Mouse (Mus musculus): Measurements from ENCODE around the gene Cdsn. TPM values are rescaled to one million over a fixed set of nuclear protein-coding genes. Genes with fewer than 3 reads are reported as not detected.
"Not testable (repeated sequence)": the region's sequence is repeated elsewhere in the genome, so short reads cannot be mapped to it uniquely, and the experiment has no call there.

Cdsn gene
- total RNA-seq, 1 experiment: 1.1 TPM

- in situ Hi-C loops (cut with MboI; ENCODE audit: low sequenced_read_pairs in 2 of 2, unreplicated experiment in 2 of 2); H3K4me1 ChIP-seq (ENCODE audit: control insufficient read depth in 2 of 2, insufficient read depth in 2 of 2, low read length in 2 of 2, poor library complexity in 1 of 2); H3K9me3 ChIP-seq (ENCODE audit: control insufficient read depth, insufficient read depth, low read depth, low read length); DNase-seq (ENCODE audit: low read depth, low spot score): not testable (repeated sequence)
- Histone ChIP-seq H3K9ac (ENCODE audit: insufficient read depth, low read depth, low read length, poor library complexity, severe bottlenecking) (peak overlapping the region; percentile 87), H3K27ac (ENCODE audit: insufficient read depth, low read depth, low read length, poor library complexity, severe bottlenecking) (peak overlapping the region; percentile 100; the same call in 1 of the 2 replicates), H3K36me3 (ENCODE audit: control insufficient read depth, insufficient read depth, low read length, poor library complexity, severe bottlenecking) (peaks cover 49% of the 10 kb centered on the region), H3K4me3 (ENCODE audit: insufficient read depth in 1 of 2, low read depth in 1 of 2, low read length in 2 of 2, poor library complexity in 1 of 2, severe bottlenecking in 1 of 2) (peak overlapping the region; percentile 79 to 88)
- TF ChIP-seq ZNF384 (IDR thresholded peaks at IDR 0.05; ENCODE audit: low read depth, low read length) (peak; percentile 68), ZC3H11A (IDR thresholded peaks at IDR 0.05; ENCODE audit: borderline replicate concordance, low read depth, low read length) (peak; percentile 36; the same call in 1 of the 2 replicates)
These were observed 43.6 kb upstream of the Cdsn start for GRCm38 (mm10) chr17:35508279-35508678.

GRCm38 (mm10) chr17:35509284-35509683 lies 42.6 kb upstream of the Cdsn start:
- DNase-seq (ENCODE audit: low read depth, low spot score): no peak

GRCm38 (mm10) chr17:35512916-35513626 lies 38.9 kb upstream of the Cdsn start:
- no peak for DNase-seq (ENCODE audit: low read depth, low spot score)

More at GRCm38 (mm10) chr17:35509284-35509683, 42.6 kb upstream of the Cdsn start:
- H3K36me3 ChIP-seq (ENCODE audit: control insufficient read depth, insufficient read depth, low read length, poor library complexity, severe bottlenecking): peaks cover 52% of the 10 kb centered on the region
- peaks cover 6 to 10% of the 10 kb centered on the region in 2 experiments for H3K4me1 ChIP-seq (ENCODE audit: control insufficient read depth in 2 of 2, insufficient read depth in 2 of 2, low read length in 2 of 2, poor library complexity in 1 of 2)
- H3K9me3 ChIP-seq (ENCODE audit: control insufficient read depth, insufficient read depth, low read depth, low read length): no peaks in the 10 kb centered on the region
- peak overlapping the region; percentile 88 for H3K27ac ChIP-seq (ENCODE audit: insufficient read depth, low read depth, low read length, poor library complexity, severe bottlenecking)
- peak; percentile 56; the same call in 1 of the 2 replicates for TF ChIP-seq ZNF384 (IDR thresholded peaks at IDR 0.05; ENCODE audit: low read depth, low read length)
- no peak for TF ChIP-seq CHD2 (IDR thresholded peaks at IDR 0.05; ENCODE audit: low read depth, low read length)
- 0 out of 2 replicates have a peak, but pooled peaks have one; percentile 20 for TF ChIP-seq HCFC1 (IDR thresholded peaks at IDR 0.05; ENCODE audit: borderline replicate concordance, insufficient read depth, low read length)
- TF ChIP-seq ZC3H11A (IDR thresholded peaks at IDR 0.05; ENCODE audit: borderline replicate concordance, low read depth, low read length): peak; percentile 93
- peak overlapping the region; percentile 69; the same call in 1 of the 2 replicates for H3K9ac ChIP-seq (ENCODE audit: insufficient read depth, low read depth, low read length, poor library complexity, severe bottlenecking)
- in situ Hi-C loops (cut with MboI; ENCODE audit: low sequenced_read_pairs in 2 of 2, unreplicated experiment in 2 of 2): no loop called here
- peak overlapping the region; percentile 18 to 79 for H3K4me3 ChIP-seq (ENCODE audit: insufficient read depth in 1 of 2, low read depth in 1 of 2, low read length in 2 of 2, poor library complexity in 1 of 2, severe bottlenecking in 1 of 2)

GRCm38 (mm10) chr17:35513886-35514285 lies 38.0 kb upstream of the Cdsn start:
- peaks cover 8 to 12% of the 10 kb centered on the region in 2 experiments; a peak in 3 of 4 replicates for H3K4me1 ChIP-seq (ENCODE audit: control insufficient read depth in 2 of 2, insufficient read depth in 2 of 2, low read length in 2 of 2, poor library complexity in 1 of 2)
- DNase-seq (ENCODE audit: low read depth, low spot score): peak; percentile 91
- no peak for TF ChIP-seq MAFK (IDR thresholded peaks at IDR 0.05; ENCODE audit: insufficient read depth, low read depth, low read length)
- TF ChIP-seq ZC3H11A (IDR thresholded peaks at IDR 0.05; ENCODE audit: borderline replicate concordance, low read depth, low read length): peak; percentile 55; the same call in 1 of the 2 replicates
- peak; percentile 59; the same call in 1 of the 2 replicates for TF ChIP-seq ZNF384 (IDR thresholded peaks at IDR 0.05; ENCODE audit: low read depth, low read length)
- TF ChIP-seq HCFC1 (IDR thresholded peaks at IDR 0.05; ENCODE audit: borderline replicate concordance, insufficient read depth, low read length): no peak
- TF ChIP-seq CHD2 (IDR thresholded peaks at IDR 0.05; ENCODE audit: low read depth, low read length): peak; percentile 40; the same call in 1 of the 2 replicates
- H3K36me3 ChIP-seq (ENCODE audit: control insufficient read depth, insufficient read depth, low read length, poor library complexity, severe bottlenecking): peaks cover 42% of the 10 kb centered on the region
- no peak overlapping the region; the same call in 1 of the 2 replicates for H3K27ac ChIP-seq (ENCODE audit: insufficient read depth, low read depth, low read length, poor library complexity, severe bottlenecking)
- H3K9me3 ChIP-seq (ENCODE audit: control insufficient read depth, insufficient read depth, low read depth, low read length): no peaks in the 10 kb centered on the region
- H3K9ac ChIP-seq (ENCODE audit: insufficient read depth, low read depth, low read length, poor library complexity, severe bottlenecking): no peak overlapping the region
- H3K4me3 ChIP-seq (ENCODE audit: insufficient read depth in 1 of 2, low read depth in 1 of 2, low read length in 2 of 2, poor library complexity in 1 of 2, severe bottlenecking in 1 of 2): no peak overlapping the region
- in situ Hi-C loops (cut with MboI; ENCODE audit: low sequenced_read_pairs in 2 of 2, unreplicated experiment in 2 of 2): no loop called here

More at GRCm38 (mm10) chr17:35512916-35513626, 38.9 kb upstream of the Cdsn start:
- no peak overlapping the region for H3K27ac ChIP-seq (ENCODE audit: insufficient read depth, low read depth, low read length, poor library complexity, severe bottlenecking)
- TF ChIP-seq ZC3H11A (IDR thresholded peaks at IDR 0.05; ENCODE audit: borderline replicate concordance, low read depth, low read length) (no peak), ZNF384 (IDR thresholded peaks at IDR 0.05; ENCODE audit: low read depth, low read length) (no peak), MAFK (IDR thresholded peaks at IDR 0.05; ENCODE audit: insufficient read depth, low read depth, low read length) (no peak), CHD2 (IDR thresholded peaks at IDR 0.05; ENCODE audit: low read depth, low read length) (no peak), HCFC1 (IDR thresholded peaks at IDR 0.05; ENCODE audit: borderline replicate concordance, insufficient read depth, low read length) (no peak)
- H3K9ac ChIP-seq (ENCODE audit: insufficient read depth, low read depth, low read length, poor library complexity, severe bottlenecking): no peak overlapping the region
- peaks cover 10 to 12% of the 10 kb centered on the region in 2 experiments for H3K4me1 ChIP-seq (ENCODE audit: control insufficient read depth in 2 of 2, insufficient read depth in 2 of 2, low read length in 2 of 2, poor library complexity in 1 of 2)
- no peak overlapping the region for H3K4me3 ChIP-seq (ENCODE audit: insufficient read depth in 1 of 2, low read depth in 1 of 2, low read length in 2 of 2, poor library complexity in 1 of 2, severe bottlenecking in 1 of 2)
- H3K9me3 ChIP-seq (ENCODE audit: control insufficient read depth, insufficient read depth, low read depth, low read length): no peaks in the 10 kb centered on the region
- in situ Hi-C loops (cut with MboI; ENCODE audit: low sequenced_read_pairs in 2 of 2, unreplicated experiment in 2 of 2): no loop called here
- peaks cover 47% of the 10 kb centered on the region for H3K36me3 ChIP-seq (ENCODE audit: control insufficient read depth, insufficient read depth, low read length, poor library complexity, severe bottlenecking)
